Mouse (Mus musculus) stomach, embryonic 15.5 days (tissue): ENCODE data around the gene Gtpbp8. TPM values are rescaled to one million over a fixed set of nuclear protein-coding genes. Genes with fewer than 3 reads are reported as not detected.
A peak's percentile ranks its signal among the peaks of the same experiment; 100 is the strongest.

ENCODE experiments used
- ATAC-seq: fragments of 200-750 bp; cut with Nextera tagmentation; 2 replicates; pipeline ENCODE4 v1.8.0; 2017; ENCODE audit warnings: low read depth, moderate number of reproducible peaks, moderate TSS enrichment; ENCODE audit not compliant: insufficient read depth, low FRiP score
- H3K27ac ChIP-seq: fragments of 300-500 bp; sonication (generic); 2 replicates; pipeline ENCODE4 v1.5.1; 2015; ENCODE audit warnings: mild to moderate bottlenecking, inconsistent platforms
- H3K27me3 ChIP-seq: fragments of 300-500 bp; sonication (generic); replicated peaks from 2 replicates; pipeline ENCODE4 v1.6.1; 2015; ENCODE audit warnings: inconsistent platforms
- H3K36me3 ChIP-seq: fragments of 300-500 bp; sonication (generic); 2 replicates; pipeline ENCODE4 v1.6.1; 2015; ENCODE audit warnings: inconsistent platforms
- H3K4me1 ChIP-seq: fragments of 300-500 bp; sonication (generic); 2 replicates; pipeline ENCODE4 v1.6.1; 2015; ENCODE audit warnings: inconsistent platforms
- H3K4me2 ChIP-seq: fragments of 300-500 bp; sonication (generic); 2 replicates; pipeline ENCODE4 v1.6.1; 2015; ENCODE audit warnings: mild to moderate bottlenecking, inconsistent platforms
- H3K4me3 ChIP-seq: fragments of 300-500 bp; sonication (generic); replicated peaks from 2 replicates; pipeline ENCODE4 v1.5.1; 2015; ENCODE audit warnings: inconsistent platforms
- H3K9ac ChIP-seq: fragments of 300-500 bp; sonication (generic); 2 replicates; pipeline ENCODE4 v1.6.1; 2015; ENCODE audit warnings: inconsistent platforms
- H3K9me3 ChIP-seq: fragments of 300-500 bp; sonication (generic); 2 replicates; pipeline ENCODE4 v1.6.1; 2016; ENCODE audit warnings: inconsistent platforms
- WGBS: fragments of 180-500 bp; shearing (Covaris S2); methylation state at CpG from one replicate; pipeline ENCODE4 v1.1.7; 2015; 5-methylcytosine and 5-hydroxymethylcytosine counted together
- polyA plus RNA-seq: library from polyadenylated mRNA; unstranded; fragments of >200 nt; fragmentation: Nextera tagmentation; extraction: Ambion mirVana; gene quantifications from 2 replicates; pipeline ENCODE4 v1.2.1, GENCODE M21; 2015

Gtpbp8 gene
- polyA plus RNA-seq, 1 experiment from 2014 or later, result 30.8 TPM

DNA sequence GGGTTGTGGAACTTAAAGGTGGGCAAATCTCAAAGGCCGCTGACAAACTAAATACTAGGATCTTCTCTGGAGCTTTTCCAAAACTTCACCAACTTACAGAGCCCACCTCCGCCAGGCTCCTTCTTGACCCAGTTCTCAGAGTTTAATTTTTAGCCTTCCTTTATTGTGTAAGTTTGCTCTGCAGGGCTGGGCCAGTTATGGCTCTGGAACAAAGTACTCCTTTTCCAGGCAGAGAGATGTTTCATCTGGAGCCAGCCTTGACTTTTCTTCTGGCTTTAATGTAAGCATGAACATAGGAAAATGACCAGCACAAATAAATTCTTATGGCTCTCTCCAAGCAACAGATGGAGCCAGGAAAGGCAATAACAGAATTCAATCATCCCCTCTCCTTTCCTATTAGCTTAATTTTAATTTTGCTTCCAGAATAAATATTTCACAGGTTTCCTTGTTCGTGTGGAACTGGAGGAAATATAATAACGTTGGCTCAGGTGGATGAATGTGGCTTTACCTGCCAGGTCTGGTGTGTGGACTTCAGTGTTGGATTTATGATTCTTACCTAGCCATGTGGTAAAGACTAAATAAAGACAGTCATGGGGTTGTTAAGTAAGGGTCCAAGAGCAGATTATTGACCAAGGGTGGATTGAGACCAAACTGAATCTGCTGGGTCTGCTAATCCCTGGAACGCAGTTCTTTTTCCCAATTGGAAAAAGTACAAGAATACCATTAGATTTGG lies 48.5 kb downstream of the Gtpbp8 start:
- Histone ChIP-seq H3K36me3 (no peaks in the 10 kb centered on the region), H3K9ac (no peak overlapping the region), H3K9me3 (no peaks in the 10 kb centered on the region), H3K4me2 (no peak overlapping the region), H3K27me3 (no peaks in the 10 kb centered on the region), H3K27ac (peak overlapping the region; percentile 49; the same call in 1 of the 2 replicates), H3K4me3 (no peak overlapping the region), H3K4me1 (peaks cover 11% of the 10 kb centered on the region)
- 66% methylated on average over 5 of the region's 5 CpGs for WGBS
- no peak for ATAC-seq

DNA sequence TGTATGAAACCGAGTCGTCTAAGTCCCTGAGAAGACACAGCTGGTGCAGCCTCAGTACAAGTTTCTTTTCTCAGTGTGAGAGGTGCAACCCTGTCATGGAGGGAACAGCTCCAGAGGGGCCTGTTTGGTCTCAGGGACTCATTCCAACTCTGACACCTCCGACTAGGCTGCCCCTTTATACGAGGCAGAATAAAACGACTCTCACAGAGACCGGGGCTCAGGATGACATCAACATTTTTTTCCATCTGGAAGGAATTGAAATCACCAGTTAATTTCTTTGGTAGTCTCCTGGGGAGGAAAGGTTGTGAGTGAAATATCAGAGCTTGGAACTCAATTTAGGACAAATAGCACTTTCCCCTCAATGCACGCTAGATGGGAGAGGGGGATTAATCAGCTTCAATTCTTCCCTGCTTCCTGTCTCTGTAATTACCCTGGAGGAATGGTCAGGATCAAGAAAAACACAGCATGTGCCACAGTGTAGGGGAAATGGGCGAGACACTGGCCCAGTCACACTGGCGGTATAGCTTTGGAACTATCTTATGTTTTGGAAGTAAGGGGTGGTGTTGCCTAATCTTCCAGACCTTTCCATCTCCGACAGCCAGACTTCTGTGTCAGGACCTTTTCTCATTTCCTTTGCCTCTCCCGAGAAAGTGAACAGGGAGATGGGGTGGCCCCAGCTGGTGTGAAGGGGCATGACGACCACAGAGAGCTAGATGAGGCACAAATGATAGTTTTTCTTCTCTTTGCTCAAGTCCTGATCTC lies 50.1 kb downstream of the Gtpbp8 start:
- Histone ChIP-seq H3K36me3 (no peaks in the 10 kb centered on the region), H3K9ac (no peak overlapping the region), H3K9me3 (no peaks in the 10 kb centered on the region), H3K4me3 (no peak overlapping the region), H3K27ac (peak overlapping the region; percentile 87), H3K27me3 (no peaks in the 10 kb centered on the region), H3K4me1 (peaks cover 17% of the 10 kb centered on the region), H3K4me2 (peak overlapping the region; percentile 5; the same call in 1 of the 2 replicates)
- ATAC-seq, result peak; percentile 84
- WGBS, result 32% methylated on average over 12 of the region's 12 CpGs

DNA sequence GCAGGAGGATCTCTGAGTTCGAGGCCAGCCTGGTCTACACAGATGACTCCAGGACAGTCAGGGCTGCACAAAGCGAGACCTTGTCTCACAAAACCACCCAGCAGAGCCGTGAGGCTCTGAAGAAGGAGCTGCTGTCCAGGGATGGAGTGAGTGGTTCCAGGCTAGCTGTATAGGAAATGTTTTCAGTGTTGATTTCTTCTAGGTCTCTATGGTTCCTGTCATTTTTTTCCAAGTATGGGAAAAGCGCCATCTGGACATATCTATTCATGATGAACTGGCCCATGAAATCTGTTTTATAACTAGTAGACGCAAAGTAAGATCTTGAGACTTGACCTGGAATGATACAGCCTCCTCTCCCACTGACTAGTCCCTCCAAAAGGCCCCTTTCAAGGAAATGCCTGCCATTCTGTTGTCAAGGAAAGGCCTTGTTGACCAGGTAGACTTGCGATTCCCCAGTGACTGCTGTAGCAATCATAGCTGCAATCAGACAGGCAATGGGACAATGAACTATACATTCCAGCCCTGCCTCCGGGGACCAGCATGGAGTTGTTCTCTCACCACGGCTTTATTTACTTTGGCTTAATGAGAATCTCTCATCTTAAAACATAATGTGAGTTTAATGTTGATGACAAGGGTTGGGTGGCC lies 50.8 kb downstream of the Gtpbp8 start:
- no peaks in the 10 kb centered on the region for H3K9me3 ChIP-seq
- H3K4me3 ChIP-seq, result no peak overlapping the region
- H3K4me2 ChIP-seq, result peak overlapping the region; percentile 5; the same call in 1 of the 2 replicates
- no peak overlapping the region for H3K9ac ChIP-seq
- peak overlapping the region; percentile 87 for H3K27ac ChIP-seq
- ATAC-seq, result peak; percentile 48; the same call in 1 of the 2 replicates
- no peaks in the 10 kb centered on the region for H3K36me3 ChIP-seq
- peaks cover 17% of the 10 kb centered on the region for H3K4me1 ChIP-seq
- no peaks in the 10 kb centered on the region for H3K27me3 ChIP-seq
- WGBS, result 44% methylated on average over 8 of the region's 8 CpGs

DNA sequence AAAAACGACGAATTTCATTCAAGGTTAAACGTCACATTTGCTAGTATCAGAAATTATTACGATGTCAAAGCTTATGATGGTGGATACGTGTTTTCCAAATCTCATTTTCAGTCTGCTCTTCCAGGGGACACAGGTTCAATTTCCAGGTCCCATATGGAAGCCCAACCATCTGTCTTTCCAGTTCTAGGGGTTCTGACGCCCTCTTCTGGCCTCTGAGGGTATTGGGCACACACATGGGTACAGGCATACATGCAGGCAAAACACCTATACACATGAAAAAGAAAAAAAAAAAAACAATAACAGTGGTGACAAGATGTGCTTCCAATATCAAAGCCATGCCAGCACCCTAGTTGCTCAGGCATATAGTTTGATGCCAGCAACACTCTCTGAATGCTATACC lies 52.5 kb downstream of the Gtpbp8 start:
- H3K9ac ChIP-seq, result no peak overlapping the region
- 68% methylated on average over 6 of the region's 6 CpGs for WGBS

DNA sequence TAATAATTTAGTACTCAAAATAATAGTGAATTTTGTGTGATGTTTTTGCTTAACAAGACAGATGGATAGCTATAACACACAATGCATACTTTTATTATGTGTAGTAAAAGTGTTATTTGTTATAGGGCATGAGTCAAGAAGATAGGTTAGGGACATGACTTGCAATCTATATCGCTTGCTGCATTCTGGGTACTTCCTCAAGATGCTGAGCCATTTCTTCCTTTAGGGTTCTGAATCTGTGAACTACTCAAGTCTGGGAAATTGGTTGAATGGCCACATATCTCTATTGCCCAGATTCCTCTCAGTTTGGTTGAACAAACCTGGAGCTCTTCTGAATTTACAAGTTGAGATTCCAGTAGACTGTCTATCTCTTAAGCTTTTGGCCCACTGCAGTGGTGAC lies 53.6 kb downstream of the Gtpbp8 start:
- 89% methylated on average over 1 of the region's 1 CpGs for WGBS
- Histone ChIP-seq H3K4me2 (no peak overlapping the region), H3K9me3 (no peaks in the 10 kb centered on the region), H3K4me3 (no peak overlapping the region), H3K27ac (no peak overlapping the region), H3K27me3 (no peaks in the 10 kb centered on the region), H3K4me1 (peaks cover 20% of the 10 kb centered on the region), H3K36me3 (no peaks in the 10 kb centered on the region), H3K9ac (no peak overlapping the region)
- no peak for ATAC-seq

More for the DNA sequence above, 52.5 kb downstream of the Gtpbp8 start:
- no peak overlapping the region for H3K27ac ChIP-seq
- H3K27me3 ChIP-seq, result no peaks in the 10 kb centered on the region
- no peaks in the 10 kb centered on the region for H3K9me3 ChIP-seq
- no peak for ATAC-seq
- peaks cover 17% of the 10 kb centered on the region for H3K4me1 ChIP-seq
- H3K36me3 ChIP-seq, result no peaks in the 10 kb centered on the region
- H3K4me3 ChIP-seq, result no peak overlapping the region
- no peak overlapping the region for H3K4me2 ChIP-seq

DNA sequence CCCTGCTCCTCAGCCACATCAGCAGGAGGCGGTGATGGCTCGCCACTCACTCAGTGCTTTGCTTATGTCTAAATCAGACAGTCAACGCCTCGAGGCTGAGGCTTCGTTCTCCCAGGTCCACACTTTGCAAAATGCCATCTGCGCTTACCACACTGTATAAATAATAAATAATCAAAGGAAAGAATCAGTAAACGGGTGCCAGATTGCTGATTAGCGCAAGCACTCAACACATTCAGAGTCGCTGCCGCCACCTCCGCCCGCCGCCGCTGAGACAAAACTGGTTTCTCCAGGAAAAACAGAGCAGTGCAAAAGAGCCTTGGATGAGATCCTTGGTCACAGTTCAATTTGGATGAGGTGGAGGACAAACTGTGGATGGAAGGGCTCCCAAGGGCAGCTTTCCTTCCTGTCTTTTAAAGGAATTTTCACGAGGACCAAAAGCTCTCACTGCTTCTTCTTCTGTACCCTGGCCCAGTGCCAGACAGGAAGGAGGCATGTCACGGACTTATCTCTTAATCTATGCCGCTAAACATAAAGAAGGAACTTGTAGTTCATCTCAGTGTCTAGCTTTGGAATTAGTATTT lies 54.5 kb downstream of the Gtpbp8 start:
- Histone ChIP-seq H3K9me3 (no peaks in the 10 kb centered on the region), H3K4me1 (peaks cover 24% of the 10 kb centered on the region), H3K4me2 (peak overlapping the region; percentile 17; the same call in 1 of the 2 replicates), H3K27me3 (no peaks in the 10 kb centered on the region), H3K4me3 (no peak overlapping the region), H3K9ac (no peak overlapping the region), H3K36me3 (no peaks in the 10 kb centered on the region), H3K27ac (no peak overlapping the region)
- WGBS, result 50% methylated on average over 17 of the region's 17 CpGs
- ATAC-seq, result no peak

DNA sequence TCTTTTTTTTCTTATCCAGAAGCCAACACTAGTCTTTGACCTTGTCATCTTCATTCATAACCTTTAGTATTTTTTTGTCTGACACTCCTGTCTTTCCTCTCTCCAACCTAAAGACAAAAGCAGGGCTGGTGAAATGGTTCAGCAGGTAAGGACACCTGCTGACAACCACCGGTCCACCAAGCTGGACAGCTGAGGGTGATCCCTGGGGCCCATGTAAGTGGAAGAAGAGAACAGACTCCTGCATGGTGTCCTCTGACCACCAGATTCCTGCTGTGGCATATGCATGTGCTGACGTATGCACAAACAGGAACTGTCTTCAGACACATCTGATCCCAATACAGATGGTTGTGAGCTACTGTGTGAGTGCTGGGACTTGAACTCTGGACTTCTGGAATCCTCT lies 55.1 kb downstream of the Gtpbp8 start:
- 77% methylated on average over 2 of the region's 2 CpGs for WGBS
- Histone ChIP-seq H3K27me3 (no peaks in the 10 kb centered on the region), H3K27ac (no peak overlapping the region), H3K9me3 (no peaks in the 10 kb centered on the region), H3K9ac (no peak overlapping the region), H3K4me1 (peaks cover 19% of the 10 kb centered on the region), H3K4me3 (no peak overlapping the region), H3K36me3 (no peaks in the 10 kb centered on the region), H3K4me2 (no peak overlapping the region)
- no peak for ATAC-seq

DNA sequence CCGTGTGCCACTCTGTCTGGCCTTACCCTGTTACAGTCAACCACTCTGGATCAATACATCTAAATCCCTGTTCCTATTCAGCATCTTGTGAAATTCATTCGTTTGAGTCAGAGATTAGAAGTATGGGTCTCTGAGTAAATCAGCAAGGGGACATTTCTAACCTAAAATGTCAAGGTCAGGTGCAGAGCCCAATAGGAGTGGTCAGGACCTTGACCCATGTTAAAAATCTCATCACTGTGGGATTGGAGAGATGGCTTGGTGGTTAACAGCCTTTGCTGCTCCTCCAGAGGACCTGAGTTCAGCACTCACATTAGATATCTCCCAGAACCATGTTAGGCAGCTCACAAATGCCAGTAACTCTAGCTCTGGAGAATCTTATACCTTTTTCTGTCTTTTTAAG lies 55.7 kb downstream of the Gtpbp8 start:
- Histone ChIP-seq H3K36me3 (no peaks in the 10 kb centered on the region), H3K4me1 (peaks cover 14% of the 10 kb centered on the region), H3K27ac (no peak overlapping the region), H3K9me3 (no peaks in the 10 kb centered on the region), H3K9ac (no peak overlapping the region), H3K27me3 (no peaks in the 10 kb centered on the region), H3K4me3 (no peak overlapping the region), H3K4me2 (no peak overlapping the region)
- 63% methylated on average over 2 of the region's 2 CpGs for WGBS
- no peak for ATAC-seq

DNA sequence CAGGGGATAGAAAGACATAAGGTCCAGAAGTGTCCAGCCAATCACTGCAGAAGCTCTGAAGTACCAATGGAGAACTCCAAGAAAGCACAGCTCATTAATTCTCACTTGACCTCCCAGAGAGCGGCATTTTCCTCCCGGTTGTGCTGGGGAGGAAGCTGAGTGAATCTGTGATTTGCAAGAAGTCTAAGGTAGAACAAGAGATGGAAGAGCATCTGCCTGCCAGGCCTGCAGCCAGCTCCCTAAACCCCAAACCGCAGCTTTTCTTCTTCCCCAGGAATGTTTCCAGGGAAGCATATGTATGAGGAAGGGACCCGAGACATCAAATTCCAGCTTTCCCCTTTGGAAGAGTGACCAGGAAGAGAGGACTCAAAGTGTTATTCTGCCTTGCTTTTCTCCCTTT lies 57.7 kb downstream of the Gtpbp8 start:
- H3K36me3 ChIP-seq, result no peaks in the 10 kb centered on the region
- no peak overlapping the region for H3K4me3 ChIP-seq
- peaks cover 12% of the 10 kb centered on the region for H3K4me1 ChIP-seq
- no peak overlapping the region for H3K9ac ChIP-seq
- H3K27me3 ChIP-seq, result no peaks in the 10 kb centered on the region
- H3K27ac ChIP-seq, result peak overlapping the region; percentile 40
- no peak for ATAC-seq
- H3K4me2 ChIP-seq, result no peak overlapping the region
- no peaks in the 10 kb centered on the region for H3K9me3 ChIP-seq
- 19% methylated on average over 4 of the region's 4 CpGs for WGBS

DNA sequence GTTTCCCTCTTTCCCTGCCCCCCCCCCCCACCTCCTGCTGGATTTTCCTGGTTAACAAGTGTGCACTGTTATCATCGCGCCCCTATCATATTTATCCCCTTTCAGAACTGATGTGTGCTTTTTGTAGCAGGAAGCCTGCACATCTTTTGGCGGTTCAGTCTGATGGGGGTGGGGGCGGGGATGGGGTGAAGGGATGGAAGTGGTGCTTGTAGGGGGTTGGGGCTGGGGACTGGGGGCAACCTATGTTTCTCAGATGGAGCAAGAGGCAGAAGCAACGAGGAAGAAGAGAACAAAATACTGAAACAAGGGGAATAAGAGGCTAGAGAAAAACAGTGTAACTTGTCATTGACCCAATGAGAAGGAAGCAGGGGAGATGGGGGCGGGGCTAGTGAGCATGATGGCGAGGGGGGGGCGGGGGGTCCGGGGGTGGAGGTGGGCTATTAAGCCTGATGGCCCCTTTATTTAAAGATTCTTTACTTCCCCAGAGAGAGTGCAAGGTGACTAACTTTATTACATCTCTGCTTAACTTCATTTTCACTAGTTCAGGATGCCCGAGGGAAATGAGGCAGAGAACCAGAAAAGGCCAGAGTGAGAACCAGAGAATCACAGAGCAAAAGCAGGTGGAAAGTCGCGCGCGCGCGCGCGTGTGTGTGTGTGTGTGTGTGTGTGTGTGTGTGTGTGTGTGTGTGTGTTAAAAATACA lies 58.3 kb downstream of the Gtpbp8 start:
- ATAC-seq, result no peak

DNA sequence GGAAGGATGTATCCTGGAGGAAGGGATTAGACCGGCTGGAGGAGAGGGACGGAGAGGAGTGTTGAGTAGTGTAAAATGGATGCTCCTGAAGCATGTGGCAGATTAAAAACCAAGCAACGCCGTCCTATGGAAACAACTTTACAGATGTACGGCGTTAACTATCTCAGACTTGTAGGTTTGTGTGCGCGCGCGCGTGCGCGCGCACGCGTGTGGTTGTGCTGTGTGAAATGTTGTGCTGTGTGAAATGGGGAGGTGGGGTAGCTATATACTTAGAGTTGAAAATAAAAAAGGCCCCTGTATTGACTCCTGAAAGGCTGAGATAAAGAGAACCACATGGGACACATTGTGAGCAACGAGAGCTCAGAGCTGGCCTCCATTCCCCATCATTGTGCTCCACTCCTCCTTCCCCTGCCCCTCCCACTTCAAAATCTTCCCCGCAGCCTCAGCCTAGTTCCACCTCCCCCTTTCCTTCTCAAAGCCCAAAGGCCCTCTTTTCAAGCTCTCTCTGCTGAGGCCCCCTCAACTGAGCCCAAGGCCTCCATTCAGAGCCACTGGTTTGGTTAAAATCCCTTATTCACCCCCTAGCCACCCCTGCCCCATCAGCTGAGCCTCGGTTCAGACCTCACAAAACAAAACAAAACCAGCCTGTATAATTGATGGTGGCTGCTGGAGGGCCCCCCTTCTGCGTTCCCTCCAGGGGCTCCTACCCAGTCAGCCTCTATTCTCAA lies 59.0 kb downstream of the Gtpbp8 start:
- WGBS, result 55% methylated on average over 20 of the region's 20 CpGs
- peaks cover 12% of the 10 kb centered on the region for H3K4me1 ChIP-seq
- H3K9me3 ChIP-seq, result no peaks in the 10 kb centered on the region
- H3K4me2 ChIP-seq, result peak overlapping the region; percentile 31
- H3K27me3 ChIP-seq, result no peaks in the 10 kb centered on the region
- ATAC-seq, result peak; percentile 20; the same call in 1 of the 2 replicates
- no peaks in the 10 kb centered on the region for H3K36me3 ChIP-seq
- H3K27ac ChIP-seq, result no peak overlapping the region
- H3K9ac ChIP-seq, result no peak overlapping the region
- no peak overlapping the region for H3K4me3 ChIP-seq

More for the DNA sequence above, 58.3 kb downstream of the Gtpbp8 start:
- H3K9ac ChIP-seq, result no peak overlapping the region
- no peaks in the 10 kb centered on the region for H3K27me3 ChIP-seq
- H3K9me3 ChIP-seq, result no peaks in the 10 kb centered on the region
- H3K36me3 ChIP-seq, result no peaks in the 10 kb centered on the region
- H3K4me2 ChIP-seq, result peak overlapping the region; percentile 31
- peaks cover 12% of the 10 kb centered on the region for H3K4me1 ChIP-seq
- H3K4me3 ChIP-seq, result no peak overlapping the region
- H3K27ac ChIP-seq, result no peak overlapping the region
- 13% methylated on average over 18 of the region's 18 CpGs for WGBS
